Mouse (Mus musculus): ENCODE measurements at regions not wholly inside any gene's neighbourhood (a gene's known extent, or its start where the extent isn't known, plus 50 kb on each side); places are given as distances from the start of the nearest gene placed in this dataset.

DNA sequence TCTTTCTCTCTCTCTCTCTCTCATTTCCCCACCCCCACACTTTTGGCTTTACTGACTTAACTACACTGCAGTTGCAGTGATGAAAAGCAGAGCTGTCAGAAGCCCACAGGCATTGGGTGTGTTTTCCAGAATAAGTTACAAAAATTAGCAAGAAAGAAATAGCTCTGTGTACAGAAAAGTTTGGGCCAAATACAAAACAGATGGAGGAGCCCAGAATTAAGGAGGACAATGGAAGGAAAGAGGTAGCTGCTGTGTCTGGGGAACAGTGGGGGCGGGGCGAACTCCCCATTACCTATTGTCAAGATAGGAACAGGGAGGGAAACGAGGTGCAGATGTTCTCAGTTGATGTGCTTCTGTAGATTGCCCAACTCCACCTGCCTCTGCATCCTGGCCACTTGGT, 267.4 kb upstream of the Slc30a5 start:
- no peak for ATAC-seq (ENCODE audit: insufficient read depth)
- H3K36me3 ChIP-seq (replicated peaks; ENCODE audit: control insufficient read depth, insufficient read depth, low read depth) = no peaks in the 10 kb centered on the region
- TF ChIP-seq CTCF (IDR thresholded peaks at IDR 0.05; ENCODE audit: low read depth) (no peak), EP300 (IDR thresholded peaks at IDR 0.05; ENCODE audit: low read depth) (no peak)
- H3K4me3 ChIP-seq (ENCODE audit: insufficient read depth in 1 of 2, low read depth in 2 of 2, low read length in 2 of 2) = no peak overlapping the region
- DNase-seq (ENCODE audit: low read depth in 3 of 3, low spot score in 3 of 3) = no peak
- no peak overlapping the region for H3K4me2 ChIP-seq (ENCODE audit: low read depth)
- H3K27ac ChIP-seq = no peak overlapping the region
- WGBS (ENCODE audit: insufficient replicate concordance) = 37% methylated on average over 3 of the region's 3 CpGs
- no peaks in the 10 kb centered on the region for H3K4me1 ChIP-seq (replicated peaks; ENCODE audit: control insufficient read depth in 2 of 2, insufficient read depth in 2 of 2, low read length in 1 of 2)
- no peaks in the 10 kb centered on the region for H3K27me3 ChIP-seq (ENCODE audit: control insufficient read depth, insufficient read depth, low read length)
- H3K9ac ChIP-seq (replicated peaks) = no peak overlapping the region
- no peaks in the 10 kb centered on the region for H3K9me3 ChIP-seq (ENCODE audit: control insufficient read depth, low read length)

DNA sequence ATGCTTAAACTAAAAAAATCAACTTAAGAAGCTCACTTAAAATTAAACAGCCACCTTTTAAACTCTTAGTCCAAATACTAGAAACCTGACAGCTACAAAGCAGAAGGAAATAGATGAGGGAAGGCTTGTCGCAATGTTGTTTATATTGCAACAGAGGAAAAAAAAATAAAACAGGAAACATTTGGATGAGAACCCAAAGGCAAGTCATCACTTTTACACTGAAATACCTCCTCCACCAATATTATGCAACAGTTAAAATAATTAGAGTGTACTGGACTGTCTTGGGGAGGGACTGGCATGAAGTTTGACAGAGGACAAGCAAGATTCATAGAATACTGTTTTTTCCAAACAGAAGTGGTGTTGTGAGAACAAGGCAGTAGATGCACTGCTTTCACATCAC, 263.6 kb upstream of the Slc30a5 start:
- no peaks in the 10 kb centered on the region for H3K4me1 ChIP-seq (replicated peaks; ENCODE audit: control insufficient read depth in 2 of 2, insufficient read depth in 2 of 2, low read length in 1 of 2)
- DNase-seq (ENCODE audit: low read depth in 3 of 3, low spot score in 3 of 3) = no peak
- H3K36me3 ChIP-seq (replicated peaks; ENCODE audit: control insufficient read depth, insufficient read depth, low read depth) = no peaks in the 10 kb centered on the region
- no peaks in the 10 kb centered on the region for H3K9me3 ChIP-seq (ENCODE audit: control insufficient read depth, low read length)
- no peak for ATAC-seq (ENCODE audit: insufficient read depth)
- WGBS (ENCODE audit: insufficient replicate concordance) = 41% methylated on average over 1 of the region's 1 CpGs
- no peak overlapping the region for H3K4me3 ChIP-seq (ENCODE audit: insufficient read depth in 1 of 2, low read depth in 2 of 2, low read length in 2 of 2)
- no peak overlapping the region for H3K4me2 ChIP-seq (ENCODE audit: low read depth)
- H3K27me3 ChIP-seq (ENCODE audit: control insufficient read depth, insufficient read depth, low read length) = no peaks in the 10 kb centered on the region
- H3K27ac ChIP-seq = no peak overlapping the region
- no peak overlapping the region for H3K9ac ChIP-seq (replicated peaks)
- TF ChIP-seq CTCF (IDR thresholded peaks at IDR 0.05; ENCODE audit: low read depth) (no peak), EP300 (IDR thresholded peaks at IDR 0.05; ENCODE audit: low read depth) (no peak)

GRCm38 (mm10) chr13:101096221-101096620, 263.0 kb upstream of the Slc30a5 start:
- WGBS (ENCODE audit: insufficient replicate concordance) = 71% methylated on average over 6 of the region's 6 CpGs
- H3K4me3 ChIP-seq (ENCODE audit: insufficient read depth in 1 of 2, low read depth in 2 of 2, low read length in 2 of 2) = no peak overlapping the region
- ATAC-seq (ENCODE audit: insufficient read depth) (no peak), DNase-seq (ENCODE audit: low read depth in 3 of 3, low spot score in 3 of 3) (no peak)
- no peak overlapping the region for H3K4me2 ChIP-seq (ENCODE audit: low read depth)
- no peaks in the 10 kb centered on the region for H3K27me3 ChIP-seq (ENCODE audit: control insufficient read depth, insufficient read depth, low read length)
- TF ChIP-seq EP300 (IDR thresholded peaks at IDR 0.05; ENCODE audit: low read depth) (no peak), CTCF (IDR thresholded peaks at IDR 0.05; ENCODE audit: low read depth) (no peak)
- no peaks in the 10 kb centered on the region for H3K4me1 ChIP-seq (replicated peaks; ENCODE audit: control insufficient read depth in 2 of 2, insufficient read depth in 2 of 2, low read length in 1 of 2)
- no peak overlapping the region for H3K27ac ChIP-seq
- no peak overlapping the region for H3K9ac ChIP-seq (replicated peaks)
- no peaks in the 10 kb centered on the region for H3K9me3 ChIP-seq (ENCODE audit: control insufficient read depth, low read length)
- no peaks in the 10 kb centered on the region for H3K36me3 ChIP-seq (replicated peaks; ENCODE audit: control insufficient read depth, insufficient read depth, low read depth)

DNA sequence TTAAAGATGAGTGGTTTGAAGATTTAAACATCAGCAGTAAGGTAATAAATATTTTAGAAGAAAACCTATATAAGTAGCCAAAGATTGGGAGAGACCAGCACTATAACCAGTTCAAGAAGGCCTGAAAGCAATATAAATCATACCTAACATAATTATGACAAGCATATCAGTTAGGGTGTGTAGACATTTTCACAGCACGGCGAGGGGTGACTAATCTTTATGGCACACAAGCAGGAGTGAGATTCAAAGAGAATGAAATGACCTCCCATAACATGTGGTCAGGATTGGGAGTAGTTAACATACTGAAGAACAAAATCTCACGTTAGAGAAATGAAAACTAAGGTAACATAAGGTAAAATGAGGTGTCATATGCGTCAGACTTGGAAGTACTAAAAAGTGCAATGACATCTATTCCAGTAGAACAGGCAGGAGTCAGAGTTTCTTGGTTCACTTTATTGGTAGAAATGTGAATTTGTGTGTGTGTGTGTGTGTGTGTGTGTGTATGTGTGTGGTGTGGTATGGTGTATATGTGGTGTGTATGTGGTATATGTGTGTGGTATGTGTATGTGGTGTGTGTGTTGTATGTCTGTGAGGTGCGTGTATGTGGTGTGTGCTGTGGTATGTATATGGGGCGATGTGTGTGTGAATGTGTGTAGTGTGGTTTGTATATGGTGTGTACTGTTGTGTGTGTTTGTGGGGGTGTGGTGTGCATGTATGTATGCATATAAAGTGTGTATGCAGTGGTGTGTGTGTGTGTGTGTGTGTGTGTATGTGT, 262.0 kb upstream of the Slc30a5 start:
- H3K4me1 ChIP-seq (replicated peaks; ENCODE audit: control insufficient read depth in 2 of 2, insufficient read depth in 2 of 2, low read length in 1 of 2) = no peaks in the 10 kb centered on the region
- H3K36me3 ChIP-seq (replicated peaks; ENCODE audit: control insufficient read depth, insufficient read depth, low read depth) = no peaks in the 10 kb centered on the region
- H3K9me3 ChIP-seq (ENCODE audit: control insufficient read depth, low read length) = no peaks in the 10 kb centered on the region
- WGBS (ENCODE audit: insufficient replicate concordance) = 67% methylated on average over 6 of the region's 6 CpGs
- no peak for ATAC-seq (ENCODE audit: insufficient read depth)
- TF ChIP-seq CTCF (IDR thresholded peaks at IDR 0.05; ENCODE audit: low read depth) (no peak), EP300 (IDR thresholded peaks at IDR 0.05; ENCODE audit: low read depth) (no peak)
- H3K27me3 ChIP-seq (ENCODE audit: control insufficient read depth, insufficient read depth, low read length) = no peaks in the 10 kb centered on the region
- H3K4me2 ChIP-seq (ENCODE audit: low read depth) = no peak overlapping the region
- no peak overlapping the region for H3K4me3 ChIP-seq (ENCODE audit: insufficient read depth in 1 of 2, low read depth in 2 of 2, low read length in 2 of 2)
- no peak overlapping the region for H3K27ac ChIP-seq
- DNase-seq (ENCODE audit: low read depth in 3 of 3, low spot score in 3 of 3) = no peak
- H3K9ac ChIP-seq (replicated peaks) = no peak overlapping the region

DNA sequence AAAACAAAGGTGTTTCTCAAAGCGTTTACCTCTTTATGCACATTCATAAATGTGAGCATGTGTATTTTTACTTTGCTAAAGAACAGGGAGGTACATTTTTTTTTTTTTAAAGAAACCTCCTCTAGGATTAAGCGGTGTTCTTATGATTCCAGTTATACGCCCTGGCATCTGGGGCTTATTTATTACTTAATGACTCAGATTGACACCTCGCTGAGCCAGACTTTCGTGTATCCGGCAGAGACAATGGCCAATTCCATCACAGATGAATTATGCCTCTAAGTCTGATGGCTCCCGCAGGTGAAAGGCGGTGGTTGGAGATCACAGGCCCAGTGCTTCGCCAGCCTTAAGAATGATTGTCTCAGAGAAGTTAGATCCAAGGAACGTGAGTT, 259.5 kb upstream of the Slc30a5 start:
- Histone ChIP-seq H3K36me3 (replicated peaks; ENCODE audit: control insufficient read depth, insufficient read depth, low read depth) (no peaks in the 10 kb centered on the region), H3K9ac (replicated peaks) (no peak overlapping the region), H3K9me3 (ENCODE audit: control insufficient read depth, low read length) (no peaks in the 10 kb centered on the region), H3K27ac (no peak overlapping the region), H3K4me1 (replicated peaks; ENCODE audit: control insufficient read depth in 2 of 2, insufficient read depth in 2 of 2, low read length in 1 of 2) (no peaks in the 10 kb centered on the region), H3K4me3 (ENCODE audit: insufficient read depth in 1 of 2, low read depth in 2 of 2, low read length in 2 of 2) (no peak overlapping the region), H3K4me2 (ENCODE audit: low read depth) (no peak overlapping the region), H3K27me3 (ENCODE audit: control insufficient read depth, insufficient read depth, low read length) (no peaks in the 10 kb centered on the region)
- 81% methylated on average over 10 of the region's 10 CpGs for WGBS (ENCODE audit: insufficient replicate concordance)
- DNase-seq (ENCODE audit: low read depth in 3 of 3, low spot score in 3 of 3) (no peak), ATAC-seq (ENCODE audit: insufficient read depth) (no peak)
- no peak for TF ChIP-seq EP300 (IDR thresholded peaks at IDR 0.05; ENCODE audit: low read depth)
- no peak for TF ChIP-seq CTCF (IDR thresholded peaks at IDR 0.05; ENCODE audit: low read depth)

Measured in liver, embryonic 14.5 days (tissue).